Mouse (Mus musculus) ES-Bruce4 (cell line): ENCODE data around the gene Smap2. TPM values are rescaled to one million over a fixed set of nuclear protein-coding genes. Genes with fewer than 3 reads are reported as not detected.

ENCODE experiments used
- H3K27ac ChIP-seq: 2 replicates; pipeline ENCODE4 v1.5.1; 2012; ENCODE audit warnings: low read length, inconsistent platforms; ENCODE audit not compliant: insufficient read depth
- H3K27me3 ChIP-seq: 2 replicates; pipeline ENCODE4 v1.6.1; 2012; ENCODE audit warnings: mild to moderate bottlenecking, low read length, inconsistent platforms; ENCODE audit not compliant: control insufficient read depth, poor library complexity, insufficient read depth, severe bottlenecking
- H3K36me3 ChIP-seq: 2 replicates; pipeline ENCODE4 v1.6.1; 2012; ENCODE audit warnings: inconsistent platforms, mild to moderate bottlenecking, low read length, moderate library complexity; ENCODE audit not compliant: control insufficient read depth, poor library complexity, insufficient read depth, severe bottlenecking
- H3K4me1 ChIP-seq: one replicate; pipeline ENCODE4 v1.8.1; 2011; ENCODE audit warnings: low read length; ENCODE audit not compliant: control insufficient read depth, insufficient read depth
- H3K4me3 ChIP-seq: 2 replicates; pipeline ENCODE4 v1.5.1; 2011; ENCODE audit warnings: low read depth, mild to moderate bottlenecking, low read length
- H3K9ac ChIP-seq: 2 replicates; pipeline ENCODE4 v1.6.1; 2012; ENCODE audit warnings: low read depth, mild to moderate bottlenecking, inconsistent platforms; ENCODE audit not compliant: poor library complexity, severe bottlenecking
- H3K9me3 ChIP-seq: replicated peaks from 2 replicates; pipeline ENCODE4 v1.6.1; 2012; ENCODE audit warnings: mild to moderate bottlenecking, low read length, inconsistent platforms; ENCODE audit not compliant: control insufficient read depth, poor library complexity, insufficient read depth, severe bottlenecking
- CTCF ChIP-seq: IDR thresholded peaks from one replicate; pipeline ENCODE4 v1.8.1; 2011; ENCODE audit warnings: low read depth, low read length
- EP300 ChIP-seq: IDR thresholded peaks from 2 replicates; pipeline ENCODE4 v1.6.1; 2011; ENCODE audit warnings: low read depth, low read length; ENCODE audit not compliant: insufficient read depth
- POLR2A ChIP-seq: IDR thresholded peaks from one replicate; pipeline ENCODE4 v1.8.1; 2011; ENCODE audit warnings: low read length; ENCODE audit not compliant: insufficient read depth
- polyA plus RNA-seq: library from polyadenylated mRNA; stranded (reverse); fragments of >200 nt; gene quantifications from 2 replicates; pipeline ENCODE4 v1.2.4, GENCODE M21; 2011; ENCODE audit warnings: low read depth; ENCODE audit not compliant: missing spikeins, insufficient read depth, insufficient read length

Smap2 gene
- polyA plus RNA-seq, 1 experiment: 23.9 TPM

DNA sequence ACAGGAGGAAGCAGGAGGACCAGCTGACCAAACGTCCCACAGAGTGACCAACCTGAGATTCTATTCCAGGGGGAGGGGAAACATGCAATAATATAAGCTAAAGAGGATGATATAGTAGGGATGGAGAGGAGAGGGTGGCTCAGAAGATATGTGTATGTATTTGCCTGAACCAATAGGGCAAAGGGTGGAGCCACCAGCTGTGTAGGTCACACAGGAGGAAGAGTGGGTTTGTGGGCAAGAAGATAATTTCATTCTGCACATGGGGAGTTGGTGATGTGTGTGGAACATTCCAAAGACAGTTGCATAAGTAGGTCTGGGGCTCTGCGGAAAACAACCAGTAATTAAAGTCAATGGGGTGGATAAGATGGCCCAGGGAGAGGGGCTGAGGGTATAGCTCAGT is 8.6 kb upstream of the Smap2 start:
- Histone ChIP-seq H3K4me3 (no peak overlapping the region), H3K9me3 (no peaks in the 10 kb centered on the region)
- no peak for TF ChIP-seq CTCF
- TF ChIP-seq EP300: no peak
- no peak for TF ChIP-seq POLR2A

DNA sequence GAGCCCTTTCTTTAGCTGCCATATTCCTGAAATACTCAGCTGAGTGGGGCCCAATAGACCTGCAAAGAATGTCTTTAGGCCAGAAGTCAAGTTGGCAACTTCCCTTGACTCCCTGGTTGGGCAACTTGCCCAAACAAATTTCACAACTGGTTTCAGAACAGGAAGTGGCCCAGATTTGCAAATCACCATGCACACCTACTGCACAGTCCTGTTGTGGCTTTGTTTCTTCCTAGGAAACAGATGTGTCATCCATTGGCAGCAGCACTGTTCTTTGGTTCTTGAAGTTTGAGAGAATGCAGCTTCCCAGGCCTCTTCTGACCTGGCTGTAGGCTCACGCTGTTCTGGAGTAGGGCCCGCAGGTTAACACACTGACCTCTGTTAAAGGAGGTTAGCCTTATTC is 6.9 kb upstream of the Smap2 start:
- no peaks in the 10 kb centered on the region for H3K4me1 ChIP-seq
- no peak overlapping the region for H3K27ac ChIP-seq
- TF ChIP-seq CTCF (no peak), EP300 (no peak), POLR2A (no peak)
- H3K36me3 ChIP-seq: no peaks in the 10 kb centered on the region
- H3K9ac ChIP-seq: no peak overlapping the region
- no peaks in the 10 kb centered on the region for H3K27me3 ChIP-seq
- H3K4me3 ChIP-seq: no peak overlapping the region
- H3K9me3 ChIP-seq: no peaks in the 10 kb centered on the region

More for the DNA sequence above, 8.6 kb upstream of the Smap2 start:
- Histone ChIP-seq H3K36me3 (no peaks in the 10 kb centered on the region), H3K9ac (no peak overlapping the region), H3K4me1 (no peaks in the 10 kb centered on the region), H3K27ac (no peak overlapping the region), H3K27me3 (no peaks in the 10 kb centered on the region)

GRCm38 (mm10) chr4:121023464-121023863 is 6.4 kb upstream of the Smap2 start:
- Histone ChIP-seq H3K9me3 (no peaks in the 10 kb centered on the region), H3K9ac (no peak overlapping the region), H3K4me1 (no peaks in the 10 kb centered on the region), H3K27me3 (no peaks in the 10 kb centered on the region), H3K36me3 (no peaks in the 10 kb centered on the region), H3K4me3 (no peak overlapping the region), H3K27ac (no peak overlapping the region)
- TF ChIP-seq EP300: no peak
- no peak for TF ChIP-seq POLR2A
- no peak for TF ChIP-seq CTCF

- no peaks in the 10 kb centered on the region for H3K9me3 ChIP-seq
- no peaks in the 10 kb centered on the region for H3K4me1 ChIP-seq
- H3K36me3 ChIP-seq: no peaks in the 10 kb centered on the region
- TF ChIP-seq EP300 (no peak), POLR2A (no peak), CTCF (no peak)
- H3K27me3 ChIP-seq: no peaks in the 10 kb centered on the region
- no peak overlapping the region for H3K27ac ChIP-seq
- H3K9ac ChIP-seq: no peak overlapping the region
- H3K4me3 ChIP-seq: no peak overlapping the region
Measured at GRCm38 (mm10) chr4:121021911-121022310, 4.9 kb upstream of the Smap2 start.

DNA sequence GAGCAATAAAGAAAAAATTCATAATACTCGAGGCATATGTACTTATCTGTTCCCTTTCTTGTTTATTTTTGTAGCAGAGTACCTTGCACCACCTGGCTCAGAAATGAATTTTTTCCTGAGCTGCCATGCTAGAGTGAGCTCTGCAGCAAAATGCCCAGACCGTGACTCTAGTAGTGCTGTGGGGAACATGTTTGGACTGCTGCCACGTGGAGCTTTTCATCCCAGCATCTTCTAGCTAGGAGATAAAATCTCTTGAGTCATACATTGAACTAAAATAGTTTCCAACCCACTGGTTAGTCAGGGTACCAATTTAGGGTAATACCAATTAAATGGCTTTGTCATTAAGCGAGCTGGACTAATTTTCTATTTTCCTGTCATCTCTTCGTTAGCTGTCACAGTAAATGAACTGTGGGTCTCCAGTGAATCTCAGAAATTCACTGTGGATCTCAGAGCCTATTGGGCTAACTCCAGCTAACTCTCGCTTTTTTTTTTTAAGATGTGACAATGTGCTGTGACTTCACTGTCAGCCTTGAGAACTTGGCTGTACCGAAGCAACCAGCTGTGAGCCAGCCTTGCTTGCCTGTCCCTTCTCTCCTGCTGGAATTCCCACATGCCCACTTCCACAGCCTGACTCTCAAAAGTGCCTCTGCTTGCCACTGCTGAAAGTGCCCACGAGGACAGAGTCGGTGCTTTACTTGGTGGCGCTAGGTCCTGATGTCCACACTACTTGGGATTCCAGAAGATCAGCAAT is 3.2 kb upstream of the Smap2 start:
- H3K4me3 ChIP-seq: no peak overlapping the region
- H3K36me3 ChIP-seq: no peaks in the 10 kb centered on the region
- no peak overlapping the region for H3K27ac ChIP-seq
- H3K9me3 ChIP-seq: no peaks in the 10 kb centered on the region
- H3K27me3 ChIP-seq: no peaks in the 10 kb centered on the region
- no peaks in the 10 kb centered on the region for H3K4me1 ChIP-seq
- no peak overlapping the region for H3K9ac ChIP-seq
- TF ChIP-seq POLR2A (no peak), CTCF (no peak), EP300 (no peak)

GRCm38 (mm10) chr4:121018250-121018649 is 1.2 kb upstream of the Smap2 start:
- Histone ChIP-seq H3K4me1 (no peaks in the 10 kb centered on the region), H3K27ac (no peak overlapping the region), H3K27me3 (no peaks in the 10 kb centered on the region), H3K9me3 (no peaks in the 10 kb centered on the region), H3K4me3 (no peak overlapping the region), H3K9ac (no peak overlapping the region), H3K36me3 (no peaks in the 10 kb centered on the region)
- no peak for TF ChIP-seq CTCF
- TF ChIP-seq EP300: no peak
- TF ChIP-seq POLR2A: no peak
